Mouse (Mus musculus) ovary, postnatal 36 days (tissue): ENCODE measurements around the gene Prr5.
"Not testable (repeated sequence)": the region's sequence is repeated elsewhere in the genome, so short reads cannot be mapped to it uniquely, and the experiment has no call there.

ENCODE experiments used
- DNase-seq: peaks from one replicate; pipeline ENCODE4 v3.0.0; 2022; ENCODE audit warnings: low spot score, mixed read lengths

Gene Prr5

GRCm38 (mm10) chr15:84714730-84715129 is 45.3 kb downstream of the Prr5 start:
- peak; percentile 77 for DNase-seq

GRCm38 (mm10) chr15:84715132-84715531 is 45.7 kb downstream of the Prr5 start:
- no peak for DNase-seq

GRCm38 (mm10) chr15:84717570-84718270 is 48.3 kb downstream of the Prr5 start:
- not testable (repeated sequence) for DNase-seq

- no peak for DNase-seq
Measured at GRCm38 (mm10) chr15:84718785-84719184, 49.4 kb downstream of the Prr5 start.

- DNase-seq, result peak; percentile 62
Measured at GRCm38 (mm10) chr15:84719791-84720190, 50.4 kb downstream of the Prr5 start, which contains the start of gene Arhgap8. TSS of gene Arhgap8 (plus strand) at chr15:84720052.

GRCm38 (mm10) chr15:84720291-84721204 is 51.1 kb downstream of the Prr5 start:
- no peak for DNase-seq

- not testable (repeated sequence) for DNase-seq
Measured at GRCm38 (mm10) chr15:84723656-84724055, 54.2 kb downstream of the Prr5 start.

GRCm38 (mm10) chr15:84724199-84724598 is 54.8 kb downstream of the Prr5 start:
- DNase-seq, result no peak

- peak; percentile 29 for DNase-seq
Measured at GRCm38 (mm10) chr15:84729685-84730084, 60.3 kb downstream of the Prr5 start.

GRCm38 (mm10) chr15:84730893-84731292 is 61.5 kb downstream of the Prr5 start:
- DNase-seq, result no peak

- no peak for DNase-seq
Measured at GRCm38 (mm10) chr15:84731676-84732424, 62.4 kb downstream of the Prr5 start.

- DNase-seq, result no peak
Measured at GRCm38 (mm10) chr15:84732425-84732749, 63.0 kb downstream of the Prr5 start.

- no peak for DNase-seq
Measured at GRCm38 (mm10) chr15:84736346-84736993, 67.0 kb downstream of the Prr5 start.

GRCm38 (mm10) chr15:84736994-84737346 is 67.5 kb downstream of the Prr5 start:
- no peak for DNase-seq

- DNase-seq, result no peak
Measured at GRCm38 (mm10) chr15:84738246-84738645, 68.8 kb downstream of the Prr5 start.

- DNase-seq, result no peak
Measured at GRCm38 (mm10) chr15:84741573-84741972, 72.2 kb downstream of the Prr5 start.

- DNase-seq, result no peak
Measured at GRCm38 (mm10) chr15:84743347-84743746, 73.9 kb downstream of the Prr5 start.

GRCm38 (mm10) chr15:84744308-84744707 is 74.9 kb downstream of the Prr5 start:
- DNase-seq, result no peak

GRCm38 (mm10) chr15:84745831-84746230 is 76.4 kb downstream of the Prr5 start:
- DNase-seq, result no peak
